Mouse (Mus musculus): ENCODE results near the gene Odf2.
"Not testable (repeated sequence)": the region's sequence is repeated elsewhere in the genome, so short reads cannot be mapped to it uniquely, and the experiment has no call there.

Odf2 gene

GRCm38 (mm10) chr2:29869646-29870451 lies 19.2 kb upstream of the Odf2 start:
- no peak for DNase-seq (ENCODE audit: low read depth, low spot score)

GRCm38 (mm10) chr2:29872581-29873295 lies 16.3 kb upstream of the Odf2 start:
- no peak for DNase-seq (ENCODE audit: low read depth, low spot score)

DNA sequence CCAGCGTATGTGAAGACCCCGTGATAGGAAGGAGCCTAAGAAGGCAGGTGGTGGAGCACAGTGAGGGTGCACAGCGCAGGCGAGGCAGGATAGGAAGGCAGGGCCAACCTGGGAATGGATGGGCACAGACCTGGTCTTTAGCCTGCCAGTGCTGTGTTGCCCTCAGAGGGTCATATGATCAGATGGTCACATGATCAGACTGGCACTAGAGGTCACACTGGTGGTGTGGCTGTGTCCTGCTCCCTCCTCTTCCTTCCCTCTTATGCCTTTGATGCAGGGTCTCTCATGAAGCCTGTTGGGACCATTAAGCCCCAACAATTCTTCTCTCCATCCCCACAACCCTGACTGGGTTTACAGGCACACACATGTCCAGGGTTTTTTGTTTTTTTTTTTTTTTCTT lies 15.2 kb upstream of the Odf2 start:
- no peak for DNase-seq (ENCODE audit: low read depth, low spot score)

DNA sequence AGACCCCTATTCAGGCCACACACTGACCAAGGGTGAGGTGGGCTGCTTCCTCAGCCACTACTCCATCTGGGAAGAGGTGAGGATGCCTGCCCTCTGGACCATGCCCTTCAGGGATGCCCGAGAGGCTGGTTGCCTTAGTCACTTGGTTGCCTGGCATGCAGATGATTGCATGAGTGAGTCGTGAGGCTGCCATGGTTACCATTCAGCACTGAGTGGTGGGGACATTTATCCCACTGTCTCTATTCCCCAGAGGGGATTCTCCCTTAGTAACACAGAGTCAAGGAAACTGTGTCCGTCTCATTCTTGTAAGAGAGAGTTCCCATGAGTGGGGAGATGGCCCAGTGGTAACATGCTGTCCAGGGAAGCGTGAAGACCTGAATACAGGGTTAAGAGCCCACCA lies 11.0 kb upstream of the Odf2 start:
- DNase-seq (ENCODE audit: low read depth, low spot score) = no peak

GRCm38 (mm10) chr2:29879191-29879590 lies 9.8 kb upstream of the Odf2 start:
- DNase-seq (ENCODE audit: low read depth, low spot score) = no peak

DNA sequence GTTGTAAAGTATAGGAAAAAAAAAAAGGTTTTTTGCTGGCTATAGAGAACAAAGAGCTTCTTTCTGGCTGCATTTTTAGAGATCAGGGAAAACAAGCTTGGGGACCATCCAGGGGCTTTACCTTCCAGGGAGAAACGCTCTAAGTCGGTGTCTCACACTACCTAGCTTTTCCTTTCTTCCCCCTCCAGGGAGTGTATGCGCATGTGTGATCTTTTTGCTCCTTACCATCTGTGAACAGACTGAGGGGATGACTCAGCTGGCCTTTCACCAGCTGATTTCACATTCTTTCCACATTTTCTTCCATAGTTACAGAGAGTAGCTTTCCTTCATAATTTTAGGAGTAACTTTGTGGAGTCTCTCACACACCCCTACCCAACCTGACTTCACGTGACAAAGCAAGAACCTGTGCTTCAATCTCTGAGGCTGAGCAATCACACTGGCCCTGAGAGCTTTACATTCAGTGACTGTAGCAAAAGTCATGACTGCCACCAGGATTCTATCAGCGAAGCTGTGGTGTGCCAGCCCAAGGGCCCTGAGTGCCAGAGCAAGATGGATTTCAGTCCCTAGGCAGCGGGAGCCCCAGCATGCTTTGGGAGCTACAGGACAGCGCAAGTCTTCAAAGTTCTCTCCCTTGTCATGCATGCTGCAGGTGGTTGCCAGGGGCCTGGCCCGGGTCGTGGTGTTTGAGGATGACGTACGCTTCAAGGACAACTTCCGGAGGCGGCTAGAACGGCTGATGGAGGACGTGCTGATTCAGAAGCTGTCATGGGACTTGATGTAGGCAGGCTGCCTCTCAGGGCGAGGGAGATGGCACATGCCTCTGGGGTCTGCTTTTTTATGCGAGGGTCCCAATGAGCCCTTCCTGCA lies 8.8 kb upstream of the Odf2 start:
- no peak for DNase-seq (ENCODE audit: low read depth, low spot score)

- DNase-seq (ENCODE audit: low read depth, low spot score) = not testable (repeated sequence)
These were observed 2.2 kb upstream of the Odf2 start for GRCm38 (mm10) chr2:29886659-29887292.

DNA sequence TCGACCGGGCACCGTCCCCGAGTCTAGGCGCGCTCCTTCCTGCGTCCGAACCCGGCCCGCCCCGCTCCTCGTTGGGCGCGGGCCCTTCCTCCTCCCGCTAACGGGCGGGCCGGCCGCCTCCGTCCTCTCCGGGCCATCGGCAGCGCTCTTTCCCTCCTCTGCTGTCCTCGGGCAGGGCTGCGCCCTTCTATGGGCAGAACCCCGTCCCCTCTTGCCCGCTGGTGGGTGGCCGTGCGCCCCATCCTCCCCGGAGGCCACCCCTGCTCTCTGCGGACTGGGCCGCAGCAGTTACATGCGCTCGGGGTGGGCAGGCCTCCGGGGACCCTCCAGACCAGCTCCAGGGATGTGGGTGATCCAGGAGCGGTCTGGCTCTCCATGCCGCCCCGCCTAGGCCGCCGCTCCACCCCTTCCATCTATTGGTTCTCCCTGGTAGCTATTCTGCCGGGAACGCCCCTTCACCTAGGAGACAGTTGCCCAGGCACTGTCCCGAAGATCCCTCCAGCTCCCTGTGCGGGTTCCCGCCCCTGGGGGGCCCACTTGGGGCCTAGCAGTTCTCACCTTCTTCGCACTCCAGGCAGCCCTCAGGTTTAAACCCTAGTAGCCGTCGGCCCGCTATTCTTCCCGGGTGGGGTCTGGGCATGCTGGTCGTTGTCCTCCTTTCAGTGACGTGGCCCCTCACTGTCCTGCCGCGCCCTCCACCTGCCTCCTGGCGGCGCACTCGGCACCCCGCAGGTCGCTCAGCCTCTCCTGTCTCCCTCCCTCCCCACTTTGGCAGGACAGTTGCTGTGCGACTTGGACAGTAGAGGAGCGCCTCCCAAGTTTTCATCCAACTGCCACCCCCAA lies 1.2 kb downstream of the Odf2 start:
- DNase-seq (ENCODE audit: low read depth, low spot score) = peak; percentile 30

DNA sequence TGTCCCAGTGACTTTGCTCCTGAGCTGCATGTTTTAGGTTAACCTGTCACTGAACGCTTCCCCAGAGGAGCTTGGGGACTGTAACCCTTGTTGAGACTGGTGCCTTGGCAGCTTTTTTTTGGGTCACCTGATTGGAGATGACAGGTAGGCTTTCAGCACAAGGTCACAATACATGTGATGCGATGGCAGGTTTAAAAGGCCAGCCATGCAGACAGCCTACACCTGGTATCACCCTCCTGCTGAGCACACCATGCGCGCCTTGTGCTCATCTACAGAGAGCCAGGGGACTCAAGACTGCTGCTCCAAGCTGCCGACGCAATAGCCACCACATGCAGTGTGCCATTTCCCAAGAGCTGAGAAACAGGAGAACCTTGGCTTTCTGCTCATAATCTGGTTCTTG lies 2.8 kb downstream of the Odf2 start:
- DNase-seq (ENCODE audit: low read depth, low spot score) = no peak

GRCm38 (mm10) chr2:29896071-29896470 lies 7.0 kb downstream of the Odf2 start:
- no peak for DNase-seq (ENCODE audit: low read depth, low spot score)

- DNase-seq (ENCODE audit: low read depth, low spot score) = no peak
These were observed 8.3 kb downstream of the Odf2 start for GRCm38 (mm10) chr2:29897366-29897765.

DNA sequence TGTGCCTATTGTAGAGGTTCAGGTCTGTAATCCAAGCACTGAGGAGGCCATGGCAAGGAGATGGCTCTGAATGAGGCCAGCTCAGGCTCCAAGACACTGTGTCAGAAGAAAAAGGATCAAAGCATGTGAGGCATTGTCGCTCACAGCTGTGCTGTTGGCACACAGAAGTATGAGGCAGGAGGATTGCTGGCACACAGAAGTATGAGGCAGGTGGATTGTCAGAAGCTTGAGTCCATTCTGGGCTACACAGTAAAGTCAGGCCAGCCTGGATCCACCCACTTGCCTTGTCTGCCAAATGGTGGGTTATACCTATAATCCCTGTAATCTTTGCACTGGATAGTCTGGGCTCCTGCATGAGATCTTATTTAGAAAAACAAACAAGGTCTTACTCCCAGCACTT lies 9.1 kb downstream of the Odf2 start:
- DNase-seq (ENCODE audit: low read depth, low spot score) = no peak

DNA sequence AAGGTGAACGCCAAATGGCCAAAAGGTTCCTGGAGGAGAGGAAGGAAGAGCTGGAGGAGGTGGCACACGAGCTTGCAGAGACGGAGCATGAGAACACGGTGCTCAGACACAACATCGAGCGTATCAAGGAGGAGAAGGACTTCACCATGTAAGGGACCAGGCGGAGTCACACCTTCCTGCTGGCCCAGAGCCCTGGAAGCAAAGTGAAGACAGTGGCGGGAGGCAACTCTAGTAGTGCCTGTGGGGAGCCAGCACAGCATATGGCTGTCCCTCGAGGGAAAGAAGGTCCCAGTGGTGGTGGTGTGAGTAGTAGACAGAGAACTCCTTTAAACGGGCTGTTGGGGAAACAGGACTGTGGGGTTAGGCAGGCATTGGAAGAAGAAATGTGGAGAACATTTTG lies 13.2 kb downstream of the Odf2 start:
- DNase-seq (ENCODE audit: low read depth, low spot score) = no peak

DNA sequence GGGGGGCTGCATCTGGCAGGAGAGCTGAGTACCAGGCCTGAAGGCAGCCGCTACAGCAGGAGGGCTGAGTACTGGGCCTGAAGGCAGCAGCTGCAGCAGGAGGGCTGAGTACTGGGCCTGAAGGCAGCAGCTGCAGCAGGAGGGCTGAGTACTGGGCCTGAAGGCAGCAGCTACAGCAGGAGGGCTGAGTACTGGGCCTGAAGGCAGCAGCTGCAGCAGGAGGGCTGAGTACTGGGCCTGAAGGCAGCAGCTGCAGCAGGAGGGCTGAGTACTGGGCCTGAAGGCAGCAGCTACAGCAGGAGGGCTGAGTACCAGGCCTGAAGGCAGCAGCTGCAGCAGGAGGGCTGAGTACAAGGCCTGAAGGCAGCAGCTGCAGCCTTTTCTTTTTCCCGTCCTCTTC lies 19.1 kb downstream of the Odf2 start:
- not testable (repeated sequence) for DNase-seq (ENCODE audit: low read depth, low spot score)

DNA sequence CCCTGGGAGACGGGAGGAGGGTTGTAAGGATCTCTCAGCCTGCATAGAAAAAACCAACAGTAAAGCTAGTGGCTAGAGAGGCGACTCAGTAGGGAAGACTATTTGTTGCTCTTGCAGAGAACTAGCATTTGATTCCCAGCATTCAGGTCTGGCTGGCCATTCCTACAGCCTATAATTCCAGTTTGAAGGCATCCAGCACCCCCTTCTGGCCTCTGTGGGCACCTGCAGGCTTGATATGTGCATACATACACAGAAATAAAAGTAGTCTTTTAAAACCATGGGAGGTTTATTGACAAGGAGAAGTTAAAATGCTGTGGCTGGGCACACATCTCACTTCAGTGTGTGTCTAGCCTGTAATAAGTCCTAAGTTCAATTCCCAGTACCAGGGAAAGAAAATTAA lies 21.0 kb downstream of the Odf2 start:
- no peak for DNase-seq (ENCODE audit: low read depth, low spot score)

GRCm38 (mm10) chr2:29917621-29918020 lies 28.6 kb downstream of the Odf2 start:
- no peak for DNase-seq (ENCODE audit: low read depth, low spot score)

DNA sequence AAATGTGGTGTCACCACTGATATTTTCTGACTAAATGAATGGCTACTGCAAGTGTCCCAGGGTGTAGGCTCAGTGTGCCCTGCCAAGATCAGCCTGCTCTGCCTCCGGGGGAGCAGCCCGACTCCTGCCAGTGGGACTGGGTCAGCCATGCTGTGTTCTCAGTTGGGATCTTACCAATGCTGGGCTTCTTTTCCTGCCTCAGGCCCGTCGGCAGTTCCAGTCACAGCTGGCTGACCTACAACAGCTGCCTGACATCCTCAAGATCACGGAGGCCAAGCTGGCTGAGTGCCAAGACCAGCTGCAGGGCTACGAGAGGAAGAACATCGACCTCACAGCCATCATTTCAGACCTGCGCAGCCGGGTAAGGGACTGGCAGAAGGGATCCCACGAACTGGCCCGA lies 33.0 kb downstream of the Odf2 start:
- no peak for DNase-seq (ENCODE audit: low read depth, low spot score)

DNA sequence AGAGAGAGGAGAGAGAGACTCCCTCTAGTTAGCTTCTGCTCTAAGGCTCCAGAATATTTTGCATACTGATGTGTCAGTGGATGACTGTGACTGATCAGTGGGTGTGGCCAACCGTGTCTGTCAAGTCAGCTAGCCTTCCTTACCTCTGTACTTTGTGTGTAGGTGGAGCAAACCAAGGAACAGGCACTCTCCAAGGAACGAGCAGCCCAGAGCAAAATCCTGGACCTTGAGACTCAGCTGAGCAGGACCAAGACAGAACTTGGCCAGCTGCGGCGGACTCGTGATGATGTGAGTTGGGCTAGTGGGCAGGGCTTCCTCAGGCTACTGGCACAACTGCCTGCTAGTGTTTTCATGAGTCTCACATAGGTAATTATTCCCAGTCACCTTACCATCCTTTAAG lies 37.5 kb downstream of the Odf2 start:
- DNase-seq (ENCODE audit: low read depth, low spot score) = no peak

DNA sequence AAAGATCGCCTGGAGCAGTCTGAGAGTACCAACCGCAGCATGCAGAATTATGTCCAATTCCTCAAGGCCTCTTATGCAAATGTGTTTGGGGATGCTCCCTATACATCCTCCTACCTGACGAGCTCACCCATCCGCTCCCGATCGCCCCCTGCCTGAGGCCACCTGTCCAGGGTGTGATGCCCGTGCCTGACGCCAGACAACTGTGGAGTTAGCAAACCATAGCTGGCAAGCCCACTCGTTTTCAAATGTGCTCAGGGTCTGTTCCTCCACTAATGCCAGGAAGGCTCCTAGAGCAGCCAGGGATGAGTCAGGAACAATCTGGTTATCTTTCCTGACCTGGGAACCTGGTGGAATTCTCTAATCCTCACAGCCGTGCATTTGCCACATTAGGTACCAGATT lies 41.5 kb downstream of the Odf2 start:
- DNase-seq (ENCODE audit: low read depth, low spot score) = no peak

DNA sequence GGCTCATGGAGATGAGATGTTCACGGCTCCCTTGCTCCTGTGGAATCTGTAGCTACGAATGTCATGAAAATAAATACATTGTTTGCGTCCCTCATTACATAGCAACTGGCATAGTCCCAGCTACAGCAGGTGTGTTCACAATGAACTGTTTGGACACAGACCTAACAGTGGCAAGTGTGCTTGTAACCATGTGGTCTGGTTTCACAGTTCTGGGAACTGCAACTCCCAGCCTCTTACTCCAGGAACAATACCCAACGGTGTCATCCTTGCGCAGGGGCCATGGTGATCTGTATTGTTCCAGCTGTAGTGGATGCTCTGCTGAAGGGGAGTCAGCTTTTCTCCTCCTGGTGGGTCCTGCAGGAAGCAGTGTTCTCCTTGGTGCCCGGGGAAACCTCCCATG lies 42.2 kb downstream of the Odf2 start:
- DNase-seq (ENCODE audit: low read depth, low spot score) = no peak

All from brain, embryonic 18.5 days (tissue).